Mouse (Mus musculus): Measurements from ENCODE around the gene Chn2. TPM values are rescaled to one million over a fixed set of nuclear protein-coding genes. Genes with fewer than 3 reads are reported as not detected.

Chn2 gene
- polyA plus RNA-seq, 1 experiment = 38.2 TPM

DNA sequence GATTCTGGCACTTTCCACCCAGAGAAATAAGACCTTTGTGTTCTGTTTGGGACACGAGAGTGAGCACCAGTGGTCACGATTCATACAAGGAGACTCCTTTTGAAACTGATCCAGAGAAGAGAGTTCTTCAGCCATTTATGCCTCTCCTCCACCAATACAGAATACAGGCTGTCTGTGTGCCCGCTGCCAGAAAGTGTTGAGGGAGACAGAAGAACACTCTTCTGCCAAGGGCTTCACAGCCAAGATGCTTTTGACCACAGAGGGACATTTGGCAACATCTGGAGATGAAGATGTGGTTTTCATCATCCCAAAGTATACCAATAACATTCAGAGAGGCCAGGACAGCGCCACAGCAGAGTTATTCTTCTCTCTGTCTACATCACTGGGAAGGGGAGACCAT lies 237.9 kb downstream of the Chn2 start:
- TF ChIP-seq CTCF (IDR thresholded peaks at IDR 0.05; ENCODE audit: borderline replicate concordance, extremely low read depth, insufficient read depth, insufficient read length) (no peak), POLR2A (IDR thresholded peaks at IDR 0.05; ENCODE audit: borderline replicate concordance, extremely low read depth, insufficient read depth, insufficient read length, poor library complexity, severe bottlenecking) (no peak)
- no peak for DNase-seq (ENCODE audit: low read depth)

DNA sequence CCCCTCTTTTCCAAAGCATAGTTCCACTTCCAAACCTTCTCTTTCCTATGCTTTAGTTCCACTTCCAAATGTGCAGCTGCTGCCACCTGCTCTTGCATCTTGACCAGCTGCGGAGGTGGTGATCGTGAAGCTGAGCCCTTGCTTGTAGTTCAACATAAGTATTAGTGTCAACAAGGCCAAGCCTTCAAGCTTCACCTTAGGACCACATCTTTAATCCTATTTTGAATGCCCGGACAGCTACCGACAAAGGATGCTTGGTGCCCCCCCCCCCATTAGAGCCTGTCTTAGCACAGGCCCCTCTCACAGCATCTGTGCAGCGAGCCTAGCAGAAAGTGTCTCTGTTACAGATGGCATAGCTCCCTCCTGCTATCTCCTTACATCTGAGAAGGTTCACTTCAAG lies 238.5 kb downstream of the Chn2 start:
- peak; percentile 45 for DNase-seq (ENCODE audit: low read depth)
- TF ChIP-seq POLR2A (IDR thresholded peaks at IDR 0.05; ENCODE audit: borderline replicate concordance, extremely low read depth, insufficient read depth, insufficient read length, poor library complexity, severe bottlenecking) (no peak), CTCF (IDR thresholded peaks at IDR 0.05; ENCODE audit: borderline replicate concordance, extremely low read depth, insufficient read depth, insufficient read length) (no peak)

DNA sequence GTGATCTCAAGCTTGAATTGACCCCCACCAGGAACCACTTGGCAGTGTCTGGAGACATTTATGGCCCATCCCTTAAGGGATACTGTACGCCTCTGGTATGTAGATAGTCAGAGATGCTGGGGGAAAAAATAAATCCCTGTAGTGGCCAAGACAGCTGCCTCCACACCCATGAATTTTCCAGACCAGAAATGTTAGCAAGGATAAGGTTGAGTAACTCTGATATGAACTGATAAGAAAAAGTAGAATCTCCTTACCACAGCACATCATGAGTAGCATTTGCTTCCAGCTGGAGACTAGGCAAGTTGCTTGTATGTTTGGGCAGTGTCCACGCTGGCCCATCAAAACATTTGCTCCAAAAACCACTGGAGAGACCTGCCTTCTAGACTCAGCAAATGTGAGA lies 239.3 kb downstream of the Chn2 start:
- TF ChIP-seq CTCF (IDR thresholded peaks at IDR 0.05; ENCODE audit: borderline replicate concordance, extremely low read depth, insufficient read depth, insufficient read length) (no peak), POLR2A (IDR thresholded peaks at IDR 0.05; ENCODE audit: borderline replicate concordance, extremely low read depth, insufficient read depth, insufficient read length, poor library complexity, severe bottlenecking) (no peak)
- no peak for DNase-seq (ENCODE audit: low read depth)

GRCm38 (mm10) chr6:54279391-54279790 lies 240.0 kb downstream of the Chn2 start:
- DNase-seq (ENCODE audit: low read depth) = no peak
- TF ChIP-seq POLR2A (IDR thresholded peaks at IDR 0.05; ENCODE audit: borderline replicate concordance, extremely low read depth, insufficient read depth, insufficient read length, poor library complexity, severe bottlenecking) = no peak

GRCm38 (mm10) chr6:54280248-54280647 lies 240.9 kb downstream of the Chn2 start:
- DNase-seq (ENCODE audit: low read depth) = no peak

GRCm38 (mm10) chr6:54283299-54283698 lies 243.9 kb downstream of the Chn2 start:
- DNase-seq (ENCODE audit: low read depth) = no peak
- TF ChIP-seq POLR2A (IDR thresholded peaks at IDR 0.05; ENCODE audit: borderline replicate concordance, extremely low read depth, insufficient read depth, insufficient read length, poor library complexity, severe bottlenecking) = no peak
- TF ChIP-seq CTCF (IDR thresholded peaks at IDR 0.05; ENCODE audit: borderline replicate concordance, extremely low read depth, insufficient read depth, insufficient read length) = no peak

More at GRCm38 (mm10) chr6:54280248-54280647, 240.9 kb downstream of the Chn2 start:
- no peak for TF ChIP-seq POLR2A (IDR thresholded peaks at IDR 0.05; ENCODE audit: borderline replicate concordance, extremely low read depth, insufficient read depth, insufficient read length, poor library complexity, severe bottlenecking)
- TF ChIP-seq CTCF (IDR thresholded peaks at IDR 0.05; ENCODE audit: borderline replicate concordance, extremely low read depth, insufficient read depth, insufficient read length) = no peak

- no peak for DNase-seq (ENCODE audit: low read depth)
- TF ChIP-seq POLR2A (IDR thresholded peaks at IDR 0.05; ENCODE audit: borderline replicate concordance, extremely low read depth, insufficient read depth, insufficient read length, poor library complexity, severe bottlenecking) = no peak
- no peak for TF ChIP-seq CTCF (IDR thresholded peaks at IDR 0.05; ENCODE audit: borderline replicate concordance, extremely low read depth, insufficient read depth, insufficient read length)
Observed at GRCm38 (mm10) chr6:54284167-54284711, 244.9 kb downstream of the Chn2 start.

- peak; percentile 37 for DNase-seq (ENCODE audit: low read depth)
- no peak for TF ChIP-seq POLR2A (IDR thresholded peaks at IDR 0.05; ENCODE audit: borderline replicate concordance, extremely low read depth, insufficient read depth, insufficient read length, poor library complexity, severe bottlenecking)
- TF ChIP-seq CTCF (IDR thresholded peaks at IDR 0.05; ENCODE audit: borderline replicate concordance, extremely low read depth, insufficient read depth, insufficient read length) = no peak
Observed at GRCm38 (mm10) chr6:54286813-54287212, 247.5 kb downstream of the Chn2 start.

DNA sequence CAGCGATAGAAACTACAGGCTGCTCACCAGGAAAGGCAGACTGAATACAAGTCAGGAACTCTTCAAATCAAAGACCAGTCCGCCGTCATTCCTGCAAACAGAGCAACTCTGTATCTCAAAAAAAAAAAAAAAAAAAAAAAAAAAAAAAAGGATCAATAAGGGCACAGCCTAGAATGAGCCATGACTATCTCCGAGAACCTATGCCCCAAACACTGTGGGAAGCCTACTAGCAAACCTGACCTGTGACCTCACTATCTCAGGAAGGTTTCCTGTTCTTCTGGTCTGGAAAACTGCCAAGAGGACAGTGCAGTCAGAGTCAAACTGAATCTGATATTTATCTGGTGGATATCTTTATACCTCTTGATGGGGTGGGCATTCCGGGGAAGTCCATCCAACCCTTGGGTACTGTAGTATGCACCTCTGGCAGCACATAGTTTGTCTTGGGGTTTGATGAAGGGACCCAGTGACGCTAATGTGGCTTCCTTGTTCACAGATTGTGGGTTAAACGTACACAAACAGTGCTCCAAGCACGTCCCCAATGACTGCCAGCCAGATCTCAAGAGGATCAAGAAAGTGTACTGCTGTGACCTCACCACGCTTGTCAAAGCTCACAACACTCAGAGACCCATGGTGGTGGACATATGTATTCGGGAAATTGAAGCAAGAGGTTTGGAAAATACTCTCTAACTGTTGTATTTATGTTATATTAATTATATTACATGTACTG lies 250.6 kb downstream of the Chn2 start:
- DNase-seq (ENCODE audit: low read depth) = no peak
- TF ChIP-seq CTCF (IDR thresholded peaks at IDR 0.05; ENCODE audit: borderline replicate concordance, extremely low read depth, insufficient read depth, insufficient read length) (no peak), POLR2A (IDR thresholded peaks at IDR 0.05; ENCODE audit: borderline replicate concordance, extremely low read depth, insufficient read depth, insufficient read length, poor library complexity, severe bottlenecking) (no peak)

DNA sequence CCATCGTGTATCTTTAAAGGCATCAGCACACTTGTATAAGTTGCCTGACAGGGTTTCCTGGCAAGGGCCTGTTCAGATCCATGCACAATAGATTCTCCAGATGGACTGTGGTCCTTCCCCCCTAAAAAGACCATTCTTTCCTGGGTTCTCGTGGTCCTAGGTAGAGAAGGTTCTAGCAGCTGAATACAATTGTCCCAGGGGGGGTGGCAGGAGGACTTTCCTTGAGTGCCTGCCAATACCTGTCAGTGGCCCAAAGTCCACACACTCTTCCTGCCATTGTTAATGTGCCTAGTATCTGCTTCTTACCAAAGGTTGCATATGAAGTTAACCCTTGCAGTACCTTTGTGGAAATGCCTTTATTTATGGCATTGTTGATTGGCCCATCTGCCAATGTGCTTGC lies 257.9 kb downstream of the Chn2 start:
- TF ChIP-seq POLR2A (IDR thresholded peaks at IDR 0.05; ENCODE audit: borderline replicate concordance, extremely low read depth, insufficient read depth, insufficient read length, poor library complexity, severe bottlenecking) (no peak), CTCF (IDR thresholded peaks at IDR 0.05; ENCODE audit: borderline replicate concordance, extremely low read depth, insufficient read depth, insufficient read length) (no peak)
- no peak for DNase-seq (ENCODE audit: low read depth)

DNA sequence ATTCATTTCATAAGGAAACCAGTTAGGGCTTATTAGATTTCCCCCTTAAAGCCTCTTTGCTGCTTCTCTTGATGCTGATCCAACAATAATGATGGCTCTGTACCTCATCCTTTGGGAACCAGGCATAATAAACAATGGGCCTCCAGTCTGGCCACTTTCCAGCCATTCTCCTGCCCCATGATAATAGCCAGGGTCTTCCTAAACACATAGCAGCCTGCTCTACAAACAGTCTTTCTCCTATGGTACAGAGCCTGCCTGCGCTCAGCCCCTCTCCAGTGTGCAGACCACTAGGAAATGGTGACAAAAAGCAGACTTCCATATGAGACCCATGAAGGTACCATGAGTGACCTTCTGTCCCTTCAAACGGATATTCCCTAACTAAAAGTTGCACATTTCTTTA lies 260.1 kb downstream of the Chn2 start:
- TF ChIP-seq CTCF (IDR thresholded peaks at IDR 0.05; ENCODE audit: borderline replicate concordance, extremely low read depth, insufficient read depth, insufficient read length) = no peak
- TF ChIP-seq POLR2A (IDR thresholded peaks at IDR 0.05; ENCODE audit: borderline replicate concordance, extremely low read depth, insufficient read depth, insufficient read length, poor library complexity, severe bottlenecking) = no peak
- DNase-seq (ENCODE audit: low read depth) = peak; percentile 35

GRCm38 (mm10) chr6:54305777-54306176 lies 266.4 kb downstream of the Chn2 start:
- no peak for DNase-seq (ENCODE audit: low read depth)
- no peak for TF ChIP-seq CTCF (IDR thresholded peaks at IDR 0.05; ENCODE audit: borderline replicate concordance, extremely low read depth, insufficient read depth, insufficient read length)
- TF ChIP-seq POLR2A (IDR thresholded peaks at IDR 0.05; ENCODE audit: borderline replicate concordance, extremely low read depth, insufficient read depth, insufficient read length, poor library complexity, severe bottlenecking) = no peak
